Mouse (Mus musculus): ENCODE results near the gene Prpf8.

Gene Prpf8

GRCm38 (mm10) chr11:75519834-75520633, 33.4 kb downstream of the Prpf8 start:
- TF ChIP-seq NANOG (IDR thresholded peaks at IDR 0.05; ENCODE audit: borderline replicate concordance, low read length) = no peak
- no peak for TF ChIP-seq CTCF (conservative IDR thresholded peaks at IDR 0.05; ENCODE audit: low read length)
- TF ChIP-seq POU5F1 (IDR thresholded peaks at IDR 0.05; ENCODE audit: borderline replicate concordance, low read length) = no peak
- H3K9me3 ChIP-seq (ENCODE audit: low read length) = no peaks in the 10 kb centered on the region
- H3K4me3 ChIP-seq (replicated peaks; ENCODE audit: low read length) = peak overlapping the region; percentile 64
- H3K27me3 ChIP-seq (ENCODE audit: insufficient read depth, low read length) = peaks cover 10% of the 10 kb centered on the region
- no peaks in the 10 kb centered on the region for H3K36me3 ChIP-seq (ENCODE audit: insufficient read depth, low read length)
- H3K4me1 ChIP-seq (replicated peaks; ENCODE audit: low read depth, low read length) = peaks cover 20% of the 10 kb centered on the region

DNA sequence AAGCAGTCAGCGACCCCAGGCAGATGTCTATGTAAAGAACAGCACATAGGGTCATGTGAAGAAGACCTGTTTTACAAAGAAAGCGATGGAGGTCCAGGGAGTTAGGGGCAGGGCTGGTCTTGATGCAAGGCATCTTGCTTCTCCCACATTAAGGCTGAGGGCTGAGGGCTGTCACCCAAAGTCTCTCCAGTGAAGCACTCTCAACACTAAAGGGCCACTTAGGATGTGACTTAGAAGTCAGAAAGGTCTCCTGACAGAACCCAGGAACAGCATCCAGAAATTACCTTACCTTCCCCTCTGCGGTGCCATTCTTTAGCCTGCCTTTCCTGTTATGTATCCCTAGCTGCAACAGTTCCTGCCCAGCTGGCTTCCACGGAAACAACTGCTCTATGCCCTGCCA, 35.0 kb downstream of the Prpf8 start:
- Histone ChIP-seq H3K4me1 (replicated peaks; ENCODE audit: low read depth, low read length) (peaks cover 20% of the 10 kb centered on the region), H3K27me3 (ENCODE audit: insufficient read depth, low read length) (peaks cover 15% of the 10 kb centered on the region; the same call in 1 of the 2 replicates), H3K36me3 (ENCODE audit: insufficient read depth, low read length) (no peaks in the 10 kb centered on the region), H3K4me3 (replicated peaks; ENCODE audit: low read length) (no peak overlapping the region), H3K9me3 (ENCODE audit: low read length) (no peaks in the 10 kb centered on the region)
- TF ChIP-seq NANOG (IDR thresholded peaks at IDR 0.05; ENCODE audit: borderline replicate concordance, low read length) (no peak), CTCF (conservative IDR thresholded peaks at IDR 0.05; ENCODE audit: low read length) (no peak), POU5F1 (IDR thresholded peaks at IDR 0.05; ENCODE audit: borderline replicate concordance, low read length) (no peak)

- TF ChIP-seq POU5F1 (IDR thresholded peaks at IDR 0.05; ENCODE audit: borderline replicate concordance, low read length) (no peak), NANOG (IDR thresholded peaks at IDR 0.05; ENCODE audit: borderline replicate concordance, low read length) (no peak)
- Histone ChIP-seq H3K4me3 (replicated peaks; ENCODE audit: low read length) (no peak overlapping the region), H3K27me3 (ENCODE audit: insufficient read depth, low read length) (peaks cover 20% of the 10 kb centered on the region; the same call in 1 of the 2 replicates), H3K9me3 (ENCODE audit: low read length) (no peaks in the 10 kb centered on the region), H3K36me3 (ENCODE audit: insufficient read depth, low read length) (no peaks in the 10 kb centered on the region), H3K4me1 (replicated peaks; ENCODE audit: low read depth, low read length) (peaks cover 20% of the 10 kb centered on the region)
Measured at GRCm38 (mm10) chr11:75522793-75523192, 36.2 kb downstream of the Prpf8 start.

GRCm38 (mm10) chr11:75525531-75526125, 39.0 kb downstream of the Prpf8 start:
- Histone ChIP-seq H3K9me3 (ENCODE audit: low read length) (no peaks in the 10 kb centered on the region), H3K27me3 (ENCODE audit: insufficient read depth, low read length) (peaks cover 22% of the 10 kb centered on the region), H3K36me3 (ENCODE audit: insufficient read depth, low read length) (no peaks in the 10 kb centered on the region), H3K4me3 (replicated peaks; ENCODE audit: low read length) (peak overlapping the region; percentile 55), H3K4me1 (replicated peaks; ENCODE audit: low read depth, low read length) (peaks cover 20% of the 10 kb centered on the region)
- TF ChIP-seq CTCF (conservative IDR thresholded peaks at IDR 0.05; ENCODE audit: low read length) = no peak
- TF ChIP-seq NANOG (IDR thresholded peaks at IDR 0.05; ENCODE audit: borderline replicate concordance, low read length) = no peak

GRCm38 (mm10) chr11:75526943-75527342, 40.3 kb downstream of the Prpf8 start:
- Histone ChIP-seq H3K4me3 (replicated peaks; ENCODE audit: low read length) (no peak overlapping the region), H3K36me3 (ENCODE audit: insufficient read depth, low read length) (no peaks in the 10 kb centered on the region), H3K9me3 (ENCODE audit: low read length) (no peaks in the 10 kb centered on the region), H3K4me1 (replicated peaks; ENCODE audit: low read depth, low read length) (peaks cover 23% of the 10 kb centered on the region), H3K27me3 (ENCODE audit: insufficient read depth, low read length) (peaks cover 23% of the 10 kb centered on the region)
- TF ChIP-seq NANOG (IDR thresholded peaks at IDR 0.05; ENCODE audit: borderline replicate concordance, low read length) (no peak), CTCF (conservative IDR thresholded peaks at IDR 0.05; ENCODE audit: low read length) (no peak), POU5F1 (IDR thresholded peaks at IDR 0.05; ENCODE audit: borderline replicate concordance, low read length) (no peak)

DNA sequence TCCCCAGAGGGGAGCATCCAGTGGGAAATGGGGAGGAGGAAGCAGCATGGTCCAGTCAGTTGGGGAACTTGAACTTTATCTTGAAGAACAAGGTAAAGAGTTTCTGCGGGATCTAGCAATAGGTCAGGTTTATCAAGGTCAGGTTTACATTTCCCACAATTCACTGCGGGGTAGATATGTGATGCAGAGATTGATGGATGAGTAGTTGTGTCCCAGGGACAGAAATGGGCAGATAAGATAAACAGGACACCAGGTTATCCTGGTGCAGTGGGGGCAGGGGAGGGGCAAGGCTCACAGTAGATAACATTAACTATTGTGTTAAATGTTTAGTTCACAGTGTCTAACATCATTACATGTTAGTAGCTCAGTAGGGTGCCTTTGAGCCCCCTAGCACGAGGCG, 43.2 kb downstream of the Prpf8 start:
- H3K4me3 ChIP-seq (replicated peaks; ENCODE audit: low read length) = no peak overlapping the region
- peaks cover 29% of the 10 kb centered on the region for H3K27me3 ChIP-seq (ENCODE audit: insufficient read depth, low read length)
- TF ChIP-seq POU5F1 (IDR thresholded peaks at IDR 0.05; ENCODE audit: borderline replicate concordance, low read length) = no peak
- no peak for TF ChIP-seq CTCF (conservative IDR thresholded peaks at IDR 0.05; ENCODE audit: low read length)
- no peak for TF ChIP-seq NANOG (IDR thresholded peaks at IDR 0.05; ENCODE audit: borderline replicate concordance, low read length)
- no peaks in the 10 kb centered on the region for H3K36me3 ChIP-seq (ENCODE audit: insufficient read depth, low read length)
- no peaks in the 10 kb centered on the region for H3K9me3 ChIP-seq (ENCODE audit: low read length)
- H3K4me1 ChIP-seq (replicated peaks; ENCODE audit: low read depth, low read length) = peaks cover 45% of the 10 kb centered on the region

DNA sequence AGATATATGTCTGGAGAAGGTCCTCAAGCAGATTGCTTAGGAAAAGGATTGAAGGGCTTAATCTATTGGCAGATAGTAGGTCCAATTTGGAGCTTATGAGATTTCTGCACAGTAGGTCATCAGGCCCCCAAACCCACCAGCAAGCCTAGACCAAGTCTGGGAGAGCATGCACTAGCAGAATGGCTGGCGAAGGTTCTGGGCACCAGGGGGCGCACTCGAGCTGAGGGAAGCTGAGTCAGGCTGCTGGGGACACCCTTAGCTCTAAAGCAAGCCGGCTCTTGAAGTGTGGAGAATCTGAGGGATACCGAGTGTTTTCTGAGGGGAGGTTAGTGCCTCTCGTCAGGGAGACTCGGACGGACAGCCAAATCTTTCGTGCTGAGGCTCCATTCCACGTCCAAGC, 43.7 kb downstream of the Prpf8 start:
- no peaks in the 10 kb centered on the region for H3K9me3 ChIP-seq (ENCODE audit: low read length)
- H3K4me3 ChIP-seq (replicated peaks; ENCODE audit: low read length) = peak overlapping the region; percentile 86
- peaks cover 50% of the 10 kb centered on the region for H3K4me1 ChIP-seq (replicated peaks; ENCODE audit: low read depth, low read length)
- peaks cover 24% of the 10 kb centered on the region for H3K27me3 ChIP-seq (ENCODE audit: insufficient read depth, low read length)
- no peak for TF ChIP-seq NANOG (IDR thresholded peaks at IDR 0.05; ENCODE audit: borderline replicate concordance, low read length)
- peak; percentile 97 for TF ChIP-seq CTCF (conservative IDR thresholded peaks at IDR 0.05; ENCODE audit: low read length)
- TF ChIP-seq POU5F1 (IDR thresholded peaks at IDR 0.05; ENCODE audit: borderline replicate concordance, low read length) = no peak
- no peaks in the 10 kb centered on the region for H3K36me3 ChIP-seq (ENCODE audit: insufficient read depth, low read length)

DNA sequence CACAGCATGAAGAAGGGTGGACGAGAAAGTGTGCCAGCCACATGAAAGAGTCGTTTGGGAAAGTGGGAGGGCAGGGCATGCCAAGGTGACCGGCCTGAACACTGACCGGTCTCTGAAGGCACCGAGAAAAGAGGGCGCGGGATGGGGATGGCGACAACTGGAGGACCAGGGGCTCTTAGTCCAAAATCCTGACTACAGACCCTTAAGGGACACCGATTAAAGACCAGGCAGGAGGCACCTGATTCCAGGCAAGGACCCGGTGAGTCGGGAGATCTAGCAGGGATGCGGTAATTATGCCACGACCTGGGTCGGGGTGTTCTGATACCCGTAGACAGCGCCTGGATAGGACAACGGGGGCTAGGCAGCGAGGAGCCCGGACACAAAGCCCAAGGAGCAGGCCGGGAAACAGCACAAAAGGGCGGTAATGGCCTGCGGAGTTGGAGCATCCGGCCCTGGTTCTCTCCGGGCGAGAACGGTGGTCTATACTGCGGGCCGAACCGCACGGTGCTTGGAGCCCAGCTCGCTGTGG, 44.3 kb downstream of the Prpf8 start:
- TF ChIP-seq NANOG (IDR thresholded peaks at IDR 0.05; ENCODE audit: borderline replicate concordance, low read length) = no peak
- no peak for TF ChIP-seq CTCF (conservative IDR thresholded peaks at IDR 0.05; ENCODE audit: low read length)
- no peak for TF ChIP-seq POU5F1 (IDR thresholded peaks at IDR 0.05; ENCODE audit: borderline replicate concordance, low read length)
- H3K4me3 ChIP-seq (replicated peaks; ENCODE audit: low read length) = peak overlapping the region; percentile 86
- no peaks in the 10 kb centered on the region for H3K9me3 ChIP-seq (ENCODE audit: low read length)
- peaks cover 55% of the 10 kb centered on the region for H3K4me1 ChIP-seq (replicated peaks; ENCODE audit: low read depth, low read length)
- H3K27me3 ChIP-seq (ENCODE audit: insufficient read depth, low read length) = peaks cover 21% of the 10 kb centered on the region
- no peaks in the 10 kb centered on the region for H3K36me3 ChIP-seq (ENCODE audit: insufficient read depth, low read length)

All from E14TG2a.4 (cell line).